Mouse (Mus musculus) CH12.LX (cell line): ENCODE data around the gene Blnk. TPM values are rescaled to one million over a fixed set of nuclear protein-coding genes. Genes with fewer than 3 reads are reported as not detected.
A peak's percentile ranks its signal among the peaks of the same experiment; 100 is the strongest.

Source experiments
- DNase-seq: peaks from one replicate; pipeline ENCODE4 v3.0.0-alpha.2; 2013; ENCODE audit errors: extremely low read depth
- H3K27ac ChIP-seq: 2 replicates; pipeline ENCODE4 v1.5.1; 2012; ENCODE audit warnings: low read depth, mild to moderate bottlenecking, control low read depth, moderate library complexity; ENCODE audit not compliant: insufficient read depth
- H3K27me3 ChIP-seq: replicated peaks from 2 replicates; pipeline ENCODE3; 2012; ENCODE audit warnings: inconsistent platforms
- H3K36me3 ChIP-seq, 2 experiments: replicated peaks in 1 of 2; 2 replicates each; pipeline versions ENCODE3 to v1.6.1; 2012; ENCODE audit warnings: inconsistent platforms in 1 of 2, low read length in 1 of 2, mild to moderate bottlenecking in 1 of 2, mixed read lengths in 1 of 2, moderate library complexity in 1 of 2; ENCODE audit not compliant: control insufficient read depth in 1 of 2, insufficient read depth in 1 of 2
- H3K4me1 ChIP-seq, 2 experiments: 2 replicates each; pipeline ENCODE4 v1.6.1; 2012; ENCODE audit warnings: inconsistent platforms in 1 of 2, moderate library complexity in 1 of 2; ENCODE audit not compliant: insufficient read depth in 2 of 2, control insufficient read depth in 1 of 2
- H3K4me2 ChIP-seq: 2 replicates; pipeline ENCODE4 v1.6.1; 2012; ENCODE audit warnings: low read depth, mild to moderate bottlenecking, control low read depth; ENCODE audit not compliant: poor library complexity, insufficient read depth, severe bottlenecking
- H3K4me3 ChIP-seq, 3 experiments: fragments of 150-350 bp in 1 of 3; sonication (generic) in 1 of 3; replicated peaks in 1 of 3; 2 replicates each; pipeline versions ENCODE3 to v1.5.1; 2011 to 2012; ENCODE audit warnings: low read depth in 2 of 3, low read length in 2 of 3, mild to moderate bottlenecking in 2 of 3, moderate library complexity in 2 of 3, control low read depth in 1 of 3, improper control_type of control experiment in 1 of 3, inconsistent platforms in 1 of 3, mixed read lengths in 1 of 3; ENCODE audit not compliant: poor library complexity in 1 of 3
- H3K79me2 ChIP-seq: replicated peaks from 2 replicates; pipeline ENCODE4 v1.6.1; 2012; ENCODE audit warnings: mild to moderate bottlenecking, moderate library complexity; ENCODE audit not compliant: control insufficient read depth, poor library complexity, insufficient read depth, severe bottlenecking; ENCODE audit errors: extremely low read depth
- H3K9ac ChIP-seq: 2 replicates; pipeline ENCODE4 v1.6.1; 2012; ENCODE audit warnings: low read depth, mild to moderate bottlenecking, control low read depth, moderate library complexity; ENCODE audit not compliant: insufficient read depth
- H3K9me3 ChIP-seq: replicated peaks from 2 replicates; pipeline ENCODE3; 2012; ENCODE audit warnings: low read length, inconsistent platforms, mixed read lengths
- BHLHE40 ChIP-seq: IDR thresholded peaks from 2 replicates; pipeline ENCODE4 v1.6.1; 2011; ENCODE audit warnings: mild to moderate bottlenecking, low read depth, low read length, improper control_type of control experiment
- CHD1 ChIP-seq: IDR thresholded peaks from 2 replicates; pipeline ENCODE4 v1.6.1; 2012; ENCODE audit warnings: low read depth, low read length, improper control_type of control experiment, inconsistent platforms
- CHD2 ChIP-seq: IDR thresholded peaks from 2 replicates; pipeline ENCODE4 v1.6.1; 2011; ENCODE audit warnings: low read length, improper control_type of control experiment
- CTCF ChIP-seq, 2 experiments: IDR thresholded peaks in 1 of 2; conservative IDR thresholded peaks in 1 of 2; 2 replicates each; pipeline ENCODE4 v1.5.1; 2011 to 2012; ENCODE audit warnings: low read depth in 2 of 2, low read length in 2 of 2, improper control_type of control experiment in 1 of 2, inconsistent platforms in 1 of 2, mild to moderate bottlenecking in 1 of 2, moderate library complexity in 1 of 2
- E2F4 ChIP-seq: IDR thresholded peaks from 2 replicates; pipeline ENCODE4 v1.6.1; 2011; ENCODE audit warnings: low read depth, low read length, improper control_type of control experiment; ENCODE audit not compliant: insufficient replicate concordance
- ELF1 ChIP-seq: IDR thresholded peaks from 2 replicates; pipeline ENCODE4 v1.6.1; 2014; ENCODE audit warnings: low read depth, mild to moderate bottlenecking, inconsistent platforms, low read length, improper control_type of control experiment
- EP300 ChIP-seq: IDR thresholded peaks from 2 replicates; pipeline ENCODE4 v1.6.1; 2011; ENCODE audit warnings: low read length, improper control_type of control experiment
- ETS1 ChIP-seq: conservative IDR thresholded peaks from 2 replicates; pipeline ENCODE4 v1.6.1; 2012; ENCODE audit warnings: low read depth, mild to moderate bottlenecking, inconsistent platforms, low read length, improper control_type of control experiment, moderate library complexity
- GABPA ChIP-seq: IDR thresholded peaks from 2 replicates; pipeline ENCODE4 v1.6.1; 2012; ENCODE audit warnings: low read depth, low read length, improper control_type of control experiment, inconsistent platforms; ENCODE audit not compliant: insufficient replicate concordance
- HCFC1 ChIP-seq: IDR thresholded peaks from 2 replicates; pipeline ENCODE4 v1.6.1; 2012; ENCODE audit warnings: low read depth, mild to moderate bottlenecking, inconsistent platforms, low read length, improper control_type of control experiment
- IRF4 ChIP-seq: IDR thresholded peaks from 2 replicates; pipeline ENCODE4 v1.6.1; 2014; ENCODE audit warnings: low read depth, mild to moderate bottlenecking, inconsistent platforms, low read length, improper control_type of control experiment
- JUN ChIP-seq: IDR thresholded peaks from 2 replicates; pipeline ENCODE4 v1.6.1; 2011; ENCODE audit warnings: low read depth, mild to moderate bottlenecking, low read length, improper control_type of control experiment, moderate library complexity; ENCODE audit not compliant: insufficient read depth
- JUND ChIP-seq: conservative IDR thresholded peaks from 2 replicates; pipeline ENCODE4 v1.6.1; 2011; ENCODE audit warnings: low read depth, low read length, improper control_type of control experiment
- KAT2A ChIP-seq: IDR thresholded peaks from 2 replicates; pipeline ENCODE4 v1.6.1; 2012; ENCODE audit warnings: low read length, improper control_type of control experiment, inconsistent platforms; ENCODE audit not compliant: insufficient replicate concordance
- MAFK ChIP-seq: IDR thresholded peaks from 2 replicates; pipeline ENCODE4 v1.6.1; 2011; ENCODE audit warnings: low read length, improper control_type of control experiment; ENCODE audit not compliant: insufficient replicate concordance
- MAX ChIP-seq: IDR thresholded peaks from 2 replicates; pipeline ENCODE4 v1.6.1; 2011; ENCODE audit warnings: low read length, improper control_type of control experiment
- MAZ ChIP-seq: IDR thresholded peaks from 2 replicates; pipeline ENCODE4 v1.6.1; 2012; ENCODE audit warnings: low read depth, mild to moderate bottlenecking, inconsistent platforms, low read length, improper control_type of control experiment, moderate library complexity
- MEF2A ChIP-seq: IDR thresholded peaks from 2 replicates; pipeline ENCODE4 v1.6.1; 2014; ENCODE audit warnings: low read depth, mild to moderate bottlenecking, inconsistent platforms, low read length, improper control_type of control experiment, borderline replicate concordance
- MXI1 ChIP-seq: IDR thresholded peaks from 2 replicates; pipeline ENCODE4 v1.6.1; 2011; ENCODE audit warnings: mild to moderate bottlenecking, low read depth, low read length, improper control_type of control experiment
- MYC ChIP-seq: IDR thresholded peaks from 2 replicates; pipeline ENCODE4 v1.6.1; 2011; ENCODE audit warnings: low read depth, mild to moderate bottlenecking, improper control_type of control experiment, low read length
- NELFE ChIP-seq: IDR thresholded peaks from 2 replicates; pipeline ENCODE4 v1.6.1; 2011; ENCODE audit warnings: low read depth, low read length, improper control_type of control experiment
- NRF1 ChIP-seq: IDR thresholded peaks from 2 replicates; pipeline ENCODE4 v1.6.1; 2014; ENCODE audit warnings: low read depth, mild to moderate bottlenecking, inconsistent platforms, low read length, improper control_type of control experiment, moderate library complexity
- PAX5 ChIP-seq: IDR thresholded peaks from 2 replicates; pipeline ENCODE4 v1.6.1; 2012; ENCODE audit warnings: low read length, inconsistent platforms, mixed read lengths
- POLR2A ChIP-seq: IDR thresholded peaks from 2 replicates; pipeline ENCODE4 v1.6.1; 2011; ENCODE audit warnings: low read depth, mild to moderate bottlenecking, improper control_type of control experiment, low read length
- POLR2AphosphoS2 ChIP-seq: IDR thresholded peaks from 2 replicates; pipeline ENCODE4 v1.6.1; 2011; ENCODE audit warnings: low read depth, low read length, improper control_type of control experiment
- SIN3A ChIP-seq: IDR thresholded peaks from 2 replicates; pipeline ENCODE4 v1.6.1; 2012; ENCODE audit warnings: low read length, improper control_type of control experiment, inconsistent platforms
- SMC3 ChIP-seq: IDR thresholded peaks from 2 replicates; pipeline ENCODE4 v1.6.1; 2011; ENCODE audit warnings: low read depth, low read length, improper control_type of control experiment
- TCF12 ChIP-seq: IDR thresholded peaks from 2 replicates; pipeline ENCODE4 v1.6.1; 2014; ENCODE audit warnings: low read depth, mild to moderate bottlenecking, inconsistent platforms, low read length, improper control_type of control experiment
- UBTF ChIP-seq: IDR thresholded peaks from 2 replicates; pipeline ENCODE4 v1.6.1; 2012; ENCODE audit warnings: low read depth, mild to moderate bottlenecking, inconsistent platforms, low read length, improper control_type of control experiment, moderate library complexity
- USF1 ChIP-seq: IDR thresholded peaks from 2 replicates; pipeline ENCODE4 v1.6.1; 2014; ENCODE audit warnings: low read depth, mild to moderate bottlenecking, inconsistent platforms, low read length, improper control_type of control experiment
- ZC3H11A ChIP-seq: IDR thresholded peaks from 2 replicates; pipeline ENCODE4 v1.6.1; 2012; ENCODE audit warnings: low read depth, mild to moderate bottlenecking, inconsistent platforms, low read length, improper control_type of control experiment
- ZKSCAN1 ChIP-seq: IDR thresholded peaks from 2 replicates; pipeline ENCODE4 v1.6.1; 2012; ENCODE audit warnings: low read depth, inconsistent platforms, low read length, improper control_type of control experiment, borderline replicate concordance
- ZMIZ1 ChIP-seq: IDR thresholded peaks from 2 replicates; pipeline ENCODE4 v1.6.1; 2012; ENCODE audit warnings: low read depth, mild to moderate bottlenecking, inconsistent platforms, low read length, improper control_type of control experiment
- ZNF384 ChIP-seq: IDR thresholded peaks from 2 replicates; pipeline ENCODE4 v1.6.1; 2012; ENCODE audit warnings: low read depth, low read length, improper control_type of control experiment, inconsistent platforms
- dilution Hi-C: fragments of 300-500 bp; cut with MboI; formaldehyde crosslinking; loops from 2 replicates; pipeline ENCODE4 v1.14.3; 2020; ENCODE audit warnings: low sequenced_read_pairs; ENCODE audit not compliant: extremely low pct_unique_long_range_greater_than_20kb, extremely low pct_ligation_motif_present
- in situ Hi-C: fragments of 300-500 bp; cut with MboI; formaldehyde crosslinking; loops from 3 replicates; pipeline ENCODE4 v1.14.3; 2019; ENCODE audit warnings: low sequenced_read_pairs, low pct_ligation_motif_present, low pct_unique_long_range_greater_than_20kb, mixed read lengths
- polyA plus RNA-seq: library from polyadenylated mRNA; unstranded; fragments of >175 nt; gene quantifications from 2 replicates; pipeline ENCODE4 v1.2.1, GENCODE M21; 2012; ENCODE audit warnings: low read depth; ENCODE audit not compliant: insufficient read length
- total RNA-seq, 2 experiments: library from RNA; depleted of rRNA; stranded (reverse); fragments of 300-350 nt in 1 of 2; fragments of >200 nt in 1 of 2; gene quantifications; 2 replicates each; pipeline ENCODE4 v1.2.3; 2012 to 2014

Gene Blnk
- total and polyA plus RNA-seq, 3 experiments, result 86.8 to 284 (median 101) TPM

- TF ChIP-seq ZC3H11A (no peak), CHD2 (0 out of 2 replicates have a peak, but pooled peaks have one; percentile 12), MAZ (no peak), JUN (no peak), EP300 (peak; percentile 47; the same call in 1 of the 2 replicates), MAFK (no peak), SIN3A (peak; percentile 52; the same call in 1 of the 2 replicates), MYC (no peak)
- TF ChIP-seq, all 38 proteins: peak for 11
Measured at GRCm38 (mm10) chr19:40980671-40981070, 13.7 kb downstream of the Blnk start (continued).

DNA sequence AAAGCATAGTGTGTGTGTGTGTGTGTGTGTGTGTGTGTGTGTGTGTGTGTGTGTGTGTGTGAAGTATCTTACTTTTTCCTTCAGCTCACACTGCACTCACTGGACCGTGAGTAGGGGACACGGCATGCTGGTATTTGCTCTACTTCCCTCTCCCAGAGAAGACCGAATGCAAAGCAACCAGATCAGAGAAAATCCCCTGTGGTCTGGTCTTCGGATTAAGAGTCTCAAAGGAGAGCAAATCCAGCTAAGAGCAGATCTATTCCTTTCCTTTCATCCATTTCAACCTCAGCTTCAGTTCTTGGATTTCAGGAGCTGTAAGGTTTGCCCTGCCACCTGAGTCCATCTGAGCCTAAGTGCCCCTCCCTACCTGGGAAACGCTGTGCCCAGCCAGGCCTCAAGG is 16.3 kb downstream of the Blnk start:
- dilution Hi-C loops (no loop called here), in situ Hi-C loops (no loop called here)
- Histone ChIP-seq H3K27me3 (no peaks in the 10 kb centered on the region), H3K27ac (peak overlapping the region; percentile 93), H3K9ac (peak overlapping the region; percentile 67), H3K4me1 (peaks cover 40 to 85% of the 10 kb centered on the region in 2 experiments), H3K9me3 (no peaks in the 10 kb centered on the region), H3K4me3 (peak overlapping the region in 2 of 3 experiments; percentile 8 to 14), H3K4me2 (peak overlapping the region; percentile 81), H3K36me3 (peaks cover 11 to 51% of the 10 kb centered on the region in 2 experiments), H3K79me2 (peaks cover 98% of the 10 kb centered on the region)
- DNase-seq, result peak; percentile 86
- no peak for TF ChIP-seq E2F4
- TF ChIP-seq BHLHE40, result peak; percentile 91
- no peak for TF ChIP-seq CHD2
- TF ChIP-seq GABPA, result no peak
- no peak for TF ChIP-seq USF1
- TF ChIP-seq ETS1, result peak; percentile 82
- no peak; the same call in 1 of the 2 replicates for TF ChIP-seq SMC3
- no peak for TF ChIP-seq ZNF384
- peak; percentile 59; the same call in 1 of the 2 replicates for TF ChIP-seq TCF12
- peak; percentile 78 for TF ChIP-seq MEF2A
- TF ChIP-seq MAZ, result no peak
- TF ChIP-seq SIN3A, result peak; percentile 67
- TF ChIP-seq MYC, result peak; percentile 83
- TF ChIP-seq PAX5, result no peak
- TF ChIP-seq MXI1, result peak; percentile 83
- TF ChIP-seq JUND, result no peak; the same call in 1 of the 2 replicates
- peak; percentile 38; the same call in 1 of the 2 replicates for TF ChIP-seq POLR2A
- no peak for TF ChIP-seq POLR2AphosphoS2
- TF ChIP-seq EP300, result peak; percentile 78
- no peak for TF ChIP-seq NELFE
- no peak for TF ChIP-seq UBTF
- 0 out of 2 replicates have a peak, but pooled peaks have one; percentile 40 for TF ChIP-seq MAFK
- TF ChIP-seq JUN, result 0 out of 2 replicates have a peak, but pooled peaks have one; percentile 6
- TF ChIP-seq KAT2A, result 0 out of 2 replicates have a peak, but pooled peaks have one; percentile 20
- TF ChIP-seq CTCF (conservative IDR thresholded peaks at IDR 0.05 in 1 of 2, IDR thresholded peaks at IDR 0.05 in 1 of 2; ENCODE audit: low read depth in 2 of 2, low read length in 2 of 2), result no peak
- TF ChIP-seq CHD1, result no peak
- peak; percentile 22; the same call in 1 of the 2 replicates for TF ChIP-seq ZMIZ1
- TF ChIP-seq MAX, result peak; percentile 62
- TF ChIP-seq ZKSCAN1, result no peak
- no peak for TF ChIP-seq HCFC1
- no peak for TF ChIP-seq NRF1
- TF ChIP-seq IRF4, result peak; percentile 72; the same call in 1 of the 2 replicates
- TF ChIP-seq ELF1, result peak; percentile 42
- TF ChIP-seq, all 38 proteins: peak for 16
